Mouse (Mus musculus) left cerebral cortex, adult 2 months (tissue): ENCODE measurements around the gene Tefm. TPM values are rescaled to one million over a fixed set of nuclear protein-coding genes. Genes with fewer than 3 reads are reported as not detected.

ENCODE experiments used
- DNase-seq, 2 experiments: peaks; one replicate each; pipeline ENCODE4 v3.0.0; 2021 to 2022; ENCODE audit warnings: low spot score in 2 of 2, mixed read lengths in 1 of 2; ENCODE audit errors: extremely low spot score in 1 of 2
- H3K27ac ChIP-seq: fragments of 200-600 bp; 2 replicates; pipeline ENCODE4 v1.8.1; 2022
- H3K4me3 ChIP-seq: fragments of 200-600 bp; 2 replicates; pipeline ENCODE4 v1.8.1; 2022
- CTCF ChIP-seq: fragments of 200-600 bp; IDR thresholded peaks from 2 replicates; pipeline ENCODE4 v1.8.1; 2022; ENCODE audit warnings: antibody characterized with exemption, mild to moderate bottlenecking, moderate library complexity
- intact Hi-C: fragments of 180-260 bp; cut with DNase I; formaldehyde crosslinking; loops from one replicate; pipeline ENCODE4 v1.15.1; 2025
- total RNA-seq, 2 experiments: library from RNA; stranded (reverse); gene quantifications; 2 replicates each; pipeline ENCODE4 v1.2.3; 2021

Tefm gene
- total RNA-seq, 2 experiments from 2014 or later: 8.0 to 10.6 TPM

DNA sequence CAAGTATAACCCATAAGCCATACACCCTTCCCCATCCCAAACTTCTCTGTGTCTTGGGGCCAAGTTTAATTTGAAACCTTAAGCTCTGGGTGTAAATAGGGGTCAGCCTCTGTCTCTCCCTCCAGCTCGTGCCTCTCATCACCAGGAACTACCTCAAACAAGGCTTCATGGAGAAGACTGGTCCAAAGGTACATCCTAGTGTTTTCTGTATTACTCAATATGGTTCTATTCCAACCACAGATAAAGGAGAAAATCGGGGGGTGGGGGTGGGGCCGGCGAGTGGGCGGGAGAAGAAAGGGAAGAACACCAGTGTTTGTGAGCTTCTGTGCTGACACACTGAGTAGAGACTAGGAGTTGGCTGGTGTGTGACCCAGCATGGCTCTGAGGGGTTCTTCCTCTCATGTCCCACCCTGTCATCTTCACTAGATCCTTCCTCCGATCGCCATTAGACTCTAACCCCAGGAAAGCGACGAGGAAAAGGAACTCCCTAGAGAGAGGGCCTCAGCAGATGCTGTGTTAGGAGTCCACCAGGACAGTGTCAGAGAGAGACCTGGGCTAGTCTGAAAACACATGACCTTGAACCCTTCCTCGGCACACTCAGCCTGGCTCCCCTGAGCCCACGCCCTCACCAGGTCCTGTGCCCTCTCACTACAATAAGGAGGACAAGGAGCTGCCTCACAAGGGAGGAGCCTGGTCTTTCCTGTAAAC lies 32.1 kb upstream of the Tefm start:
- TF ChIP-seq CTCF: no peak
- H3K4me3 ChIP-seq: no peak overlapping the region
- intact Hi-C loops: no loop called here
- no peak overlapping the region for H3K27ac ChIP-seq
- DNase-seq: no peak

DNA sequence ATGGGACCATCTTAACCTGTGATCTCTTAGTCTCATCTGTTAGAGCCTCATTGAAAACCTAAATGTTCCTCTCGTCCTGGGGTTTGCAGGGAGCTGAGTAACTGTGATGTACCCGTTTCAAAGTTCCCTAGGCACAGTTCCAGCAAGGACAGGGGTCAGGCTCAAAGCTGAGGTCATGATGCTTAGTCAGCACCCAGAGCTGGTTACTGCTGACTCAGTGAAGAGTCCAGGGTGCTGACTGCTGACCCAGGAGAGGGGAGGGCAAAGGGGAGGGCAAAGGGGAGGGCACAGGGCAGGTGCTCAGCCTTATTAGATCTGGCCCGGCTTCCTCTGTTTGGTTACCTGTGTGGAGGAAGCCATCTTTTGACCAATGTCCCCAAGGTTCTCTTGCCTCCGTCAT lies 29.9 kb upstream of the Tefm start:
- no peak for DNase-seq
- Histone ChIP-seq H3K4me3 (no peak overlapping the region), H3K27ac (no peak overlapping the region)
- intact Hi-C loops: no loop called here
- no peak for TF ChIP-seq CTCF

- no peak for DNase-seq
- no peak for TF ChIP-seq CTCF
- Histone ChIP-seq H3K4me3 (no peak overlapping the region), H3K27ac (no peak overlapping the region)
- intact Hi-C loops: no loop called here
These were observed 28.4 kb upstream of the Tefm start for GRCm38 (mm10) chr11:80170351-80170750.

GRCm38 (mm10) chr11:80169629-80170028 lies 27.7 kb upstream of the Tefm start:
- Histone ChIP-seq H3K4me3 (no peak overlapping the region), H3K27ac (no peak overlapping the region)
- intact Hi-C loops: no loop called here

GRCm38 (mm10) chr11:80168611-80169249 lies 26.8 kb upstream of the Tefm start:
- no peak overlapping the region for H3K4me3 ChIP-seq
- TF ChIP-seq CTCF: no peak
- no peak for DNase-seq
- intact Hi-C loops: no loop called here
- H3K27ac ChIP-seq: no peak overlapping the region

More at GRCm38 (mm10) chr11:80169629-80170028, 27.7 kb upstream of the Tefm start:
- no peak for TF ChIP-seq CTCF
- DNase-seq: no peak

DNA sequence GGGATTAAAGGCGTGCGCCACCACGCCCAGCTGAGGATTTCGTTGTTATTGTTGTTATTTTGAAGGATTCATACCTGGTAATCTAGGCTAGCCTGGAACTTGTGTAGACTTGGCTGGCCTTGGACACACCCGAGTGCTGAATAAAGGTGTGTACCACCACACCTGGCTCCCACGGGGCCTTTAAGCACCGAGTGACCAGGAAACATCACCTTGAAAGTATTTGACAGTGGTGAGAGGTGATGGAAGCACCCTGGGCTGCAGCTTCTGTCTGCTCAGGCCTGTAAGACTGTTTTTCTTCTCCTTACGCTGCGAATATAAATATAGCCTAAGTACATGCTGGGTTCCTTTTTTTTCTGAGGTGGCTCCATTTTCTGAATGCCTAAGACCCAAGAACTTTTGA lies 26.1 kb upstream of the Tefm start:
- no peak for TF ChIP-seq CTCF
- no peak overlapping the region for H3K4me3 ChIP-seq
- intact Hi-C loops: no loop called here
- no peak for DNase-seq
- no peak overlapping the region for H3K27ac ChIP-seq

- DNase-seq: no peak
- intact Hi-C loops: no loop called here
- no peak for TF ChIP-seq CTCF
- Histone ChIP-seq H3K4me3 (no peak overlapping the region), H3K27ac (no peak overlapping the region)
These were observed 22.2 kb upstream of the Tefm start for GRCm38 (mm10) chr11:80164224-80164623.

DNA sequence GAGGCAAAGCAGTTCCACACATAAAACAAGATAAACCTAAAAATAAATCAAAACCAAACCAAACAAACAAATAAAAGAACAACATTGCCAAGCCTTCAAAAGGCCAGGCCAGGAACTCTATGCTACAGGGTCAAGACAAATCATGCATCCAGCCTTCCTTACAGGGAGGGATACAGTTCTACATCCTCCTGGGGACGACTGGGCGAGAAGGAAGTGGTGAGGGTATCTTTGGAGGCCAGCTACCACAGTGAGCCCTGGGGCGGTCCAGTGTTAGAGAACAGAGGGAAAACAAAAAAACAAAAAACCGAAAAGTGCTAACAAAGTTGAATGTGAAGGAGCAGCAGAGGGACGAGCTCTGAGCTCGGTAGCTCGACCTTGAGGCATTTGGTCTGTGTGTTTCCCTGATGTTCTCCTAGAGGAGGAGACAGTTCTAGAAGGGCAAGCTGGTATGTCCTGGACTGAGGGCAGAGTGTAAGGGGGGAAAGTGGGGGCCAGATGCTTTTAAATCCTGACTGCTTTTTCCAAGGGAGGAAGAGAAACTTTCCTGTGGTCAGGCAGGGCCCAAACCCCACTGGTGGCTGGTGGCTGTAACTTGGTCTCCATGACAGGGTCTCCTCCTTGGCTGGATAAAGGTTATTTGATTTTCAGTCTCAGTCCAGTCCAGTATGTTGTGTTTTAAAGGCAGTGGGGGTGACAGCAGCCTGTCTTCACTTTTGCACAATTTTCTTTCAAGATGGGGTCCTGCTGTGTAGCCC lies 21.6 kb upstream of the Tefm start:
- DNase-seq: no peak
- H3K4me3 ChIP-seq: no peak overlapping the region
- TF ChIP-seq CTCF: no peak
- 0 out of 2 replicates have a peak overlapping the region, but pooled peaks have one; percentile 28 for H3K27ac ChIP-seq
- intact Hi-C loops: no loop called here

DNA sequence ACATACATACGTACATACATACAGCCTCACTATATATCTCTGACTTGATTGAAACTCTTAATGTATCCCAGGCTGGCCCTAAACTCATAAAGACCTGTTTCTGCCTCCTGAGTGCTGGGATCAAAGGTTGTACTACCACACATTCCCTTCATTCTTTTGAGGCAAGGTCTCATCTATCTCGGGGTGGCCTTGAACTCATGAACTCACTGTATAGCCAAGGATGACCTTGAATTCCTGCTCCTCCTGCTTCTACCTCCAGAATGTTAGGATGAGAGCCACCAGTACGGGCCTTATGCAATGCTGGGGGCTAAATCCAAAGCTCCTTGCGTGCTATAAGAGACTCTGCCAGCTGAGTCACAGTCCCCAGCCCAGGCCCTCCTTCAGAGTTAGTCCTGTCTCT lies 19.1 kb upstream of the Tefm start:
- intact Hi-C loops: no loop called here
- DNase-seq: no peak
- TF ChIP-seq CTCF: no peak
- no peak overlapping the region for H3K27ac ChIP-seq
- no peak overlapping the region for H3K4me3 ChIP-seq

DNA sequence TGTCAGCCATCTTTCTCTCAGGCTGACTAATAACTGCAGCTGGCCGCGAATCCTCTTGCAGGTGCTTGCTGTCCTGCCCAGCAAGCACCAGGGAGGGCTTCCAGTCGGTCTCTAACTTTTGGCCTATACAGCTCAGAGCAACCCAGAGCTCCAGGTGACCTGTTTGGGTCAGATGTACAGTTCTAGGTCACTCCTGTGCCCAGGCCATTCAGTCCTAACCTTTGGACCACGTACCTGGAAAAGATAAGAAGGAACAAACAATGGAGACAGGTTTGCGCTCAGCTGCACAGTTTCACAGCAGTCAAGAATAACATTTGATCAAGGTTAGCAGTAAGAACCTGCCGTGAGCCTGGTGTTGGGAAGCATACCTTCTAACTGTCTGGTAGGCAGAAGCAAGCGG lies 17.0 kb upstream of the Tefm start:
- Histone ChIP-seq H3K4me3 (no peak overlapping the region), H3K27ac (no peak overlapping the region)
- DNase-seq: no peak
- no peak for TF ChIP-seq CTCF
- intact Hi-C loops: no loop called here

GRCm38 (mm10) chr11:80156841-80157240 lies 14.9 kb upstream of the Tefm start:
- intact Hi-C loops: no loop called here
- Histone ChIP-seq H3K4me3 (no peak overlapping the region), H3K27ac (no peak overlapping the region)
- no peak for TF ChIP-seq CTCF
- no peak for DNase-seq

DNA sequence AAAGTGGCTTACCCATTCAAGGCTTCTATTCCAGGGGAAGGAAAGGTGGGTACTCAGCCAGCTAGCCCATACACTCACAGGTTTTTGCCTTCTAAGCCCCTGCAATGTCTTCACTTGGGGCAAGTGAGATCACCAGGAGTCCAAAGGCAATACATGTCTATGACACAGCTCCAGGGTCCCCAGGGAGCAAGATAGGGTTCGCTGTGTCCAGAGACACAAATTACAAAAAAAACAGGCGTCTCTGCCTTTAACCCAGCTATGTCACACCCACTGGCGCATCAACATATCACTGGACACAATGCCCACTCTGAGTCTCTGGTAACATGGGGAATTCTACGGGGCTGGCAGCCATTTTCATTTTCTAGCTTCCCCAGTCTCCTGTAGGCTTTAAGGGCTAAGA lies 14.0 kb upstream of the Tefm start:
- no peak for TF ChIP-seq CTCF
- no peak for DNase-seq
- peak overlapping the region; percentile 24; the same call in 1 of the 2 replicates for H3K27ac ChIP-seq
- H3K4me3 ChIP-seq: peak overlapping the region; percentile 11
- intact Hi-C loops: loop anchor here (2.0 kb wide), 1 partner anchor 21 kb away; no protein-coding TSS in a partner anchor
